Mouse (Mus musculus): Measurements from ENCODE around the gene Rbfox3.

GRCm38 (mm10) chr11:118629718-118630117 lies 281.7 kb downstream of the Rbfox3 start:
- TF ChIP-seq POLR2A (IDR thresholded peaks at IDR 0.05; ENCODE audit: extremely low read depth, insufficient read depth, low read length): no peak
- TF ChIP-seq CTCF (IDR thresholded peaks at IDR 0.05; ENCODE audit: extremely low read depth, insufficient read depth, low read length): no peak
